Mouse (Mus musculus) midbrain, embryonic 11.5 days (tissue): ENCODE measurements around the gene Tgfb3. TPM values are rescaled to one million over a fixed set of nuclear protein-coding genes. Genes with fewer than 3 reads are reported as not detected.

ENCODE experiments used
- ATAC-seq: fragments of 200-750 bp; cut with Nextera tagmentation; 2 replicates; pipeline ENCODE4 v1.8.0; 2017; ENCODE audit warnings: moderate TSS enrichment, moderate library complexity; ENCODE audit not compliant: low FRiP score
- DNase-seq: peaks from one replicate; pipeline ENCODE4 v3.0.0; 2015; ENCODE audit warnings: low spot score; ENCODE audit errors: missing footprints
- H3K27ac ChIP-seq: fragments of 300-500 bp; sonication (generic); 2 replicates; pipeline ENCODE4 v1.5.1; 2014; ENCODE audit warnings: low read depth, low read length
- H3K27me3 ChIP-seq: fragments of 300-500 bp; sonication (generic); 2 replicates; pipeline ENCODE4 v1.6.1; 2014; ENCODE audit warnings: mild to moderate bottlenecking, low read length, moderate library complexity, mixed read lengths; ENCODE audit not compliant: control insufficient read depth, insufficient read depth
- H3K36me3 ChIP-seq: fragments of 300-500 bp; sonication (generic); 2 replicates; pipeline ENCODE4 v1.6.1; 2014; ENCODE audit warnings: mild to moderate bottlenecking, low read length, moderate library complexity, mixed read lengths; ENCODE audit not compliant: control insufficient read depth, insufficient read depth
- H3K4me1 ChIP-seq: fragments of 300-500 bp; sonication (generic); 2 replicates; pipeline ENCODE4 v1.6.1; 2014; ENCODE audit warnings: low read length; ENCODE audit not compliant: control insufficient read depth, insufficient read depth
- H3K4me2 ChIP-seq: fragments of 300-500 bp; sonication (generic); 2 replicates; pipeline ENCODE4 v1.6.1; 2014; ENCODE audit warnings: mild to moderate bottlenecking, moderate library complexity
- H3K4me3 ChIP-seq: fragments of 300-500 bp; sonication (generic); 2 replicates; pipeline ENCODE4 v1.5.1; 2014; ENCODE audit warnings: low read depth, low read length
- H3K9ac ChIP-seq: fragments of 300-500 bp; sonication (generic); 2 replicates; pipeline ENCODE4 v1.6.1; 2014; ENCODE audit warnings: low read length
- H3K9me3 ChIP-seq: fragments of 300-500 bp; sonication (generic); 2 replicates; pipeline ENCODE4 v1.6.1; 2016; ENCODE audit warnings: low read length; ENCODE audit not compliant: control insufficient read depth
- WGBS: fragments of 180-500 bp; shearing (Covaris S2); extraction: QIAGEN DNeasy Blood & Tissue Kit; methylation state at CpG from one replicate; pipeline ENCODE4 v1.1.7; 2014; 5-methylcytosine and 5-hydroxymethylcytosine counted together
- polyA plus RNA-seq: library from polyadenylated mRNA; unstranded; fragments of >200 nt; fragmentation: Nextera tagmentation; extraction: Ambion mirVana; gene quantifications from 2 replicates; pipeline ENCODE4 v1.2.1, GENCODE M21; 2014

The Tgfb3 gene
- polyA plus RNA-seq, 1 experiment from 2014 or later = 3.5 TPM

DNA sequence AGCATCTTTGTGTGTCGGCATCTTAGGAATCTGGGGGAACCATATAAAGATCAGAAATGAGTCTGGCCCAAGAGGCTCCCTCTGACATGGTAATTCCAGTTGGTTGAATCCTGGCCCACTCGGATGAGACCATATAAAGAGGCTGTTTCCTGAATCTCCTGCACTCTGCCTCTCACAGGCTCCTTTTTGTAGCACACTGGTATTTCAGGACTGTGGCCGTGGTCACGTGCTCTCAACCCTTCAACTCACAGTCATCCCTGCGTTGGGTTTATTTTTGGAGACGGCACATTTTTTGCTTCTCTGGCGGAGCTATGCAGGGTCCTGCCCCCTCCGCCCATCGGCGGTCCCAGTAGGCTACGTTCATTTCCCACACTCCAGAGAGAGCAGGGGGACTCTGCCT lies 25.5 kb upstream of the Tgfb3 start:
- Histone ChIP-seq H3K27me3 (no peaks in the 10 kb centered on the region), H3K4me1 (peaks cover 15% of the 10 kb centered on the region), H3K4me2 (no peak overlapping the region), H3K27ac (no peak overlapping the region; the same call in 1 of the 2 replicates), H3K36me3 (no peaks in the 10 kb centered on the region), H3K4me3 (no peak overlapping the region), H3K9me3 (no peaks in the 10 kb centered on the region), H3K9ac (no peak overlapping the region; the same call in 1 of the 2 replicates)
- WGBS = 78% methylated on average over 11 of the region's 11 CpGs
- no peak for DNase-seq
- no peak for ATAC-seq

- Histone ChIP-seq H3K27ac (no peak overlapping the region; the same call in 1 of the 2 replicates), H3K27me3 (no peaks in the 10 kb centered on the region), H3K9ac (no peak overlapping the region; the same call in 1 of the 2 replicates), H3K4me1 (peaks cover 15% of the 10 kb centered on the region), H3K36me3 (no peaks in the 10 kb centered on the region), H3K9me3 (no peaks in the 10 kb centered on the region), H3K4me2 (no peak overlapping the region), H3K4me3 (no peak overlapping the region)
- ATAC-seq (peak; percentile 59; the same call in 1 of the 2 replicates), DNase-seq (peak; percentile 89)
- 41% methylated on average over 8 of the region's 8 CpGs for WGBS
These were observed 25.0 kb upstream of the Tgfb3 start for GRCm38 (mm10) chr12:86103852-86104251.

DNA sequence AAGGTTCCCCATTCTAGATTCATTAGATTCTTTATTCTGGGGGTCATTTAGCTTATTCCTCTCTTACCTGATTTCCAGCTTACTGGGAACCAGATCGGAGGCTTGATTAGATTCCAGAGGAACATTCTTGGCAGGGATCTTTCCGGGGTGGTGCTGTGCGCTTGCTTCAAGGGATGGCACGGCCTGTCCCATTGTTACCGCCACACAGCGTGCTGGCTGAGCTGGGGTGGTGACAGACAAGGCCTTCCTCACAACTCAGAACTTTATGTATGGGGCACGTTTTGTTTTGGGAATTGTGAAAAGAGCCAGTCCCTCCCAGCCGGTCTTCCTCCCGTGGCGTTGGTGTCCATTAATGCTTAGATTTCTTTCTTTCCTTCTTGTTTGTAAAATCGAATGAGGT lies 24.6 kb upstream of the Tgfb3 start:
- H3K9me3 ChIP-seq = no peaks in the 10 kb centered on the region
- peak overlapping the region; percentile 3; the same call in 1 of the 2 replicates for H3K27ac ChIP-seq
- 19% methylated on average over 11 of the region's 11 CpGs for WGBS
- DNase-seq (peak; percentile 89), ATAC-seq (peak; percentile 57; the same call in 1 of the 2 replicates)
- H3K9ac ChIP-seq = peak overlapping the region; percentile 38
- H3K4me3 ChIP-seq = no peak overlapping the region
- H3K4me1 ChIP-seq = peaks cover 15% of the 10 kb centered on the region
- H3K4me2 ChIP-seq = no peak overlapping the region
- H3K27me3 ChIP-seq = no peaks in the 10 kb centered on the region
- H3K36me3 ChIP-seq = no peaks in the 10 kb centered on the region

DNA sequence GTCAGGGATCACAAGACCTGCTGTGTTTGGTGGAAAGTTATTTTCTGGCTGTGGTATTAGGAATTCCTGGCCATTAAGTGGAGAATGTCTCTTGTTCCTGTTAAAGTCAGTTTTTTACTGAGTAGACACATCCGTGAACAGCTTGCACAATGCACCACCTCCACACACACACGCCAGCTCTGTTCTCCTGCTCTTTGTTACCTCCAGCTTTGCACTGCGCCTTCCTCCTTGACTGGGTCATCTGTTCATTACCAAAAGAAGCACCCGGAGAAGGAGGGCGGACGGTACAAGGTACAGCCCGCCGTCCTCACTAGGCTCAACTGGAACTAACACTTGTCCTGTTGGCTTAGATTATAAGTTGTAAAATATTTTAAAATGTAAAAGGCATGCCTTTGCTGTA lies 23.8 kb upstream of the Tgfb3 start:
- 82% methylated on average over 8 of the region's 8 CpGs for WGBS
- H3K4me2 ChIP-seq = no peak overlapping the region
- H3K27me3 ChIP-seq = no peaks in the 10 kb centered on the region
- no peaks in the 10 kb centered on the region for H3K9me3 ChIP-seq
- peak overlapping the region; percentile 13; the same call in 1 of the 2 replicates for H3K9ac ChIP-seq
- DNase-seq (peak; percentile 77), ATAC-seq (no peak)
- H3K27ac ChIP-seq = no peak overlapping the region; the same call in 1 of the 2 replicates
- H3K4me1 ChIP-seq = peaks cover 15% of the 10 kb centered on the region
- H3K36me3 ChIP-seq = no peaks in the 10 kb centered on the region
- H3K4me3 ChIP-seq = no peak overlapping the region

- no peaks in the 10 kb centered on the region for H3K27me3 ChIP-seq
- H3K9me3 ChIP-seq = no peaks in the 10 kb centered on the region
- H3K4me1 ChIP-seq = peaks cover 15% of the 10 kb centered on the region
- no peak overlapping the region for H3K27ac ChIP-seq
- no peak overlapping the region for H3K9ac ChIP-seq
- no peak overlapping the region for H3K4me2 ChIP-seq
- no peaks in the 10 kb centered on the region for H3K36me3 ChIP-seq
- ATAC-seq (no peak), DNase-seq (no peak)
- 91% methylated on average over 3 of the region's 3 CpGs for WGBS
- H3K4me3 ChIP-seq = no peak overlapping the region
These were observed 21.9 kb upstream of the Tgfb3 start for GRCm38 (mm10) chr12:86100711-86101110.

- Histone ChIP-seq H3K4me2 (no peak overlapping the region), H3K4me1 (peaks cover 7% of the 10 kb centered on the region), H3K27ac (no peak overlapping the region), H3K9me3 (no peaks in the 10 kb centered on the region), H3K36me3 (no peaks in the 10 kb centered on the region), H3K4me3 (no peak overlapping the region), H3K9ac (no peak overlapping the region), H3K27me3 (no peaks in the 10 kb centered on the region)
- peak; percentile 77 for DNase-seq
- 68% methylated on average over 11 of the region's 11 CpGs for WGBS
- no peak for ATAC-seq
These were observed 18.9 kb upstream of the Tgfb3 start for GRCm38 (mm10) chr12:86097781-86098180.

DNA sequence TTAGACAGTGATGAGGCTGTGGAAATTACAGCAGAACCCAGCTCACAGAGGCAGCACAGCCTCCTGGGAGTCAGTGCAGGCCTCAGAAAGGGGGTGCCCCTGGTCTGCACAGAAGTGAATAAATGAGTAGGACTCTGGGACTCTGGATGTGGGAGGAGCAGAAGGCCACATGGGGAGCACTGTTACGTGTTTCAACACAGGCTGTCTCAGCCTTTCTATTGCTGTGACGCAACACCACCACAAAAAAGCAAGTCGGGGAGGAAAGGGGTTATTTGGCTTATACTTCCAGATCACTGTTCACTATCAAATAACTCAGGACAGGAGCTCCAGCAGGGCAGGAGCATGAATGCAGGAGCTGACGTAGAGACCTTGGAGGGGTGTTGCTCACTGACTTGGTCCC lies 17.0 kb upstream of the Tgfb3 start:
- H3K36me3 ChIP-seq = no peaks in the 10 kb centered on the region
- no peak overlapping the region for H3K4me3 ChIP-seq
- H3K27me3 ChIP-seq = no peaks in the 10 kb centered on the region
- H3K4me2 ChIP-seq = no peak overlapping the region
- no peaks in the 10 kb centered on the region for H3K9me3 ChIP-seq
- no peak overlapping the region for H3K27ac ChIP-seq
- DNase-seq = no peak
- H3K9ac ChIP-seq = no peak overlapping the region
- WGBS = 83% methylated on average over 4 of the region's 4 CpGs
- ATAC-seq = no peak
- peaks cover 17% of the 10 kb centered on the region for H3K4me1 ChIP-seq

GRCm38 (mm10) chr12:86094075-86094474 lies 15.2 kb upstream of the Tgfb3 start:
- Histone ChIP-seq H3K9me3 (no peaks in the 10 kb centered on the region), H3K4me1 (peaks cover 17% of the 10 kb centered on the region), H3K4me2 (no peak overlapping the region), H3K27me3 (no peaks in the 10 kb centered on the region), H3K4me3 (no peak overlapping the region), H3K36me3 (no peaks in the 10 kb centered on the region), H3K27ac (no peak overlapping the region), H3K9ac (no peak overlapping the region)
- ATAC-seq = no peak
- peak; percentile 37 for DNase-seq
- WGBS = 92% methylated on average over 4 of the region's 4 CpGs

DNA sequence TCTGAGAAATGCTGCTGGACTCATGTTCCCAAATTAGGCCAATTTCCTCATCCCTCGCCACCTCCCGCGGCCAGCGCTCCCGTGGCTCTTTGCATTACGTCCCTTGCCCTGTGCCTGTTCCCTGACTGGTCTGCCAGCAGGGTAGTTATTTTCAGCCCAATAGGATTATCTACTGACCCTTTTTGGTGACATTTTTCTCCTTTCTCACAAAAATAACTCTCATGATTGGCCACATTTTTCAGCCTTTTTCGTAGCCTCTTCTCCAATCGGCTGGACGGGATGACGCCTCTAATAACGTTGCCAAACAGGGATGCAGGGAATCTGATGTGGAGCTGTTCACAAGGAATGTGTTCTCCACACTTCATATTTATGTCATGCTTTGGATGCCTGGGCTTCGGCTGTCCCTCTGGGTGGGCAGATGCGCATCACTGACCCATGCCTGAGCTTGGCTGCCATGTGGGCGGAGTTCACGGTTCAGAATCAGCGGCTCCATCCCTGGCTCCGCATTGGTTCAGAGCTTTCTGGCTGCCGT lies 12.8 kb upstream of the Tgfb3 start:
- Histone ChIP-seq H3K4me1 (peaks cover 17% of the 10 kb centered on the region), H3K9me3 (no peaks in the 10 kb centered on the region), H3K4me3 (no peak overlapping the region), H3K9ac (no peak overlapping the region), H3K27me3 (no peaks in the 10 kb centered on the region), H3K4me2 (peak overlapping the region; percentile 8; the same call in 1 of the 2 replicates), H3K36me3 (no peaks in the 10 kb centered on the region), H3K27ac (no peak overlapping the region; the same call in 1 of the 2 replicates)
- DNase-seq (peak; percentile 79), ATAC-seq (no peak)
- WGBS = 23% methylated on average over 18 of the region's 18 CpGs
